Mouse (Mus musculus) left cerebral cortex, postnatal 14 days (tissue): ENCODE data around the gene Gm28230. TPM values are rescaled to one million over a fixed set of nuclear protein-coding genes. Genes with fewer than 3 reads are reported as not detected.

Experiments used
- DNase-seq, 2 experiments: peaks; one replicate each; pipeline ENCODE4 v3.0.0; 2021 to 2022; ENCODE audit warnings: low spot score in 2 of 2, mixed read lengths in 1 of 2
- intact Hi-C: fragments of 180-260 bp; cut with DNase I; formaldehyde crosslinking; loops from one replicate; pipeline ENCODE4 v1.15.1; 2025
- total RNA-seq, 2 experiments: library from RNA; stranded (reverse); gene quantifications; 2 replicates each; pipeline ENCODE4 v1.2.3; 2021

Gene Gm28230
- total RNA-seq, 2 experiments from 2014 or later = not detected

DNA sequence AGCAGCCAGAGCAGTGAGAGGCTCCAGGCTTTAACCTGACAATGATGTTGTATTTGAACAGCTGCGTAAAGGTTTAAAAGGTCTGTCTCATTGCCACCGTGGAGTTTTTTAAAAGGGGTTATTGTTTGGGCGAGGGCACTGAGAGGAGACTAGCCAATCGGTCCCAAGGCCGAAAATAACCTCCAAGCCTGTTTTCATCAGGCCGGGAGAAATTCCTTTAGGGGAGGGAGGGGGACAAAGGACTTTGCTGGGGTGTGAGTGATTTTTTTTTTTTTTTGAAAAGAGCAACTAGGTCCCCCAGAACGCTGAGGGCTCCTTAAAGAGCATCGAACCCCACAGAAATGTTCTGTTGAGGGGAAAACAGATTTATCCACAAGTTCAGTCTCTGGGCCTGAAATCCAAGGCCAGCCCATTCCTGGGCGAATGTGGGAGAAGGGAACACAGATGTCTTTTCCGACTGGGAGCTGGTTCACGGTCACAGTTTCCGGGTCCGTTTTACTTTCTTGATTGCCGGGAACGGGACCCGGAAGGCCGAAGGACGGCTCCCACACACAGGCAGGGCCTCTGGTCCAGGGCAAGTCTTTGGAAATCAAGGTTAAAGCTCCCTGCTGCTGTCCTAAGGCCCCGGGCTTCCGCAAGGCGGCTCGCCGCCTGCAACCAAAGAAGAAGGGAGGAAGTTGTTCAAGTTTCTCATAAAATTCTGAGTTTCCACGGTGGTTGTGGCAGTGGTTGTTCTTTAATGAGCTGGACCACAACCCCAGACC, 36.8 kb upstream of the Gm28230 start:
- no peak for DNase-seq
- intact Hi-C loops = no loop called here

- intact Hi-C loops = no loop called here
- no peak for DNase-seq
These were observed 36.2 kb upstream of the Gm28230 start for GRCm38 (mm10) chr2:74690338-74690716.

GRCm38 (mm10) chr2:74691022-74691951, 35.2 kb upstream of the Gm28230 start, which contains the start of gene Hoxd10:
TSS of gene Hoxd10 (plus strand) at chr2:74691924.
- intact Hi-C loops = no loop called here

DNA sequence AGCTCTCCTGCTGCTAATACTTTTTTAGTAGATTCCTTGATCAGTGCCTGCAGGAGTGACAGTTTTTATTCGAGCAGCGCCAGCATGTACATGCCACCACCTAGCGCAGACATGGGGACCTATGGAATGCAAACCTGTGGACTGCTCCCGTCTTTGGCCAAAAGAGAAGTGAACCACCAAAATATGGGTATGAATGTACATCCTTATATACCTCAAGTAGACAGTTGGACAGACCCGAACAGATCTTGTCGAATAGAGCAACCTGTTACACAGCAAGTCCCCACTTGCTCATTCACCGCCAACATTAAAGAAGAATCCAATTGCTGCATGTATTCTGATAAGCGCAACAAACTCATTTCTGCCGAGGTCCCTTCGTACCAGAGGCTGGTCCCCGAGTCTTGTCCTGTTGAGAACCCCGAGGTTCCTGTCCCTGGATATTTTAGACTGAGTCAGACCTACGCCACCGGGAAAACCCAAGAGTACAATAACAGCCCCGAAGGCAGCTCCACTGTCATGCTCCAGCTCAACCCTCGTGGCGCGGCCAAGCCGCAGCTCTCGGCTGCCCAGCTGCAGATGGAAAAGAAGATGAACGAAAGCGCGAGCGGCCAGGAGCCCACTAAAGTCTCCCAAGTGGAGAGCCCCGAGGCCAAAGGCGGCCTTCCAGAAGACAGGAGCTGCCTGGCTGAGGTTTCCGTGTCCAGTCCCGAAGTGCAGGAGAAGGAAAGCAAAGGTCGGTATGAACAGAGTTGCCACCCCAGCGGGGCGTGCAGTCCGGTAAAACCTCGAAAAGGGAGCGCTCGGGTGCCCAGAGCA, 34.3 kb upstream of the Gm28230 start:
- intact Hi-C loops = no loop called here
- DNase-seq = no peak

More at GRCm38 (mm10) chr2:74691022-74691951, 35.2 kb upstream of the Gm28230 start, which contains the start of gene Hoxd10:
- DNase-seq = no peak

GRCm38 (mm10) chr2:74692808-74693431, 33.6 kb upstream of the Gm28230 start:
- intact Hi-C loops = no loop called here

GRCm38 (mm10) chr2:74693432-74693827, 33.1 kb upstream of the Gm28230 start:
- intact Hi-C loops = no loop called here
- DNase-seq = no peak

More at GRCm38 (mm10) chr2:74692808-74693431, 33.6 kb upstream of the Gm28230 start:
- DNase-seq = no peak

DNA sequence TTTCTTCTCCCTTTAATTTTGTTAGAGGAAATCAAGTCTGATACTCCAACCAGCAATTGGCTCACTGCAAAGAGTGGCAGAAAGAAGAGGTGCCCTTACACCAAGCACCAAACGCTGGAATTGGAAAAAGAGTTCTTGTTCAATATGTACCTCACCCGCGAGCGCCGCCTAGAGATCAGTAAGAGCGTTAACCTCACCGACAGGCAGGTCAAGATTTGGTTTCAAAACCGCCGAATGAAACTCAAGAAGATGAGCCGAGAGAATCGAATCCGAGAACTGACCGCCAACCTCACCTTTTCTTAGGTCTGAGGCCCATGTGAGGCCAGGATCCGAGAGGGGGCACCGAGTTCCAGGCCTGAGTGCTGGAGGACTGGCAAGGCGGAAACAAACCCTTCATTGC, 32.5 kb upstream of the Gm28230 start:
- intact Hi-C loops = no loop called here

DNA sequence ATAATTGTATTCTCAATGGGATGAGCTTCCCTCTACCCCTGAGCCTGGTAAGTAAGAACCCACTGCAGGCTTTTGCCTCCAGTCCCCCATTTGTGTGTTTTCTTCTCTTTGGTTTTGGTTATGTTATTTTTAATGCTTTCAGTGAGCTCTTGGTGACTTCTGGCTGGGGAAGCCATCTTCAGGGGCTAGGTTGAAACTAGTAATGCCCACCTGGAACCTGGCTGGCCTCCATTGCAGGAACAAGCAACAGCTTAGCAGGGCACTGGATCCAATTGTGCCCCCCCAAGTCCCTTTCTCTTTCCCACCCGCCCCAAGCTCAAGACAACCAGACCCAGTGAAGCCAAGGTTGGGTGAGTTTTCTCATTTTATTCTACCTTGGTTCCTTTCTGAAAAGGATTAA, 31.1 kb upstream of the Gm28230 start:
- no peak for DNase-seq

More for the DNA sequence above, 32.5 kb upstream of the Gm28230 start:
- DNase-seq = no peak

GRCm38 (mm10) chr2:74695813-74696430, 30.6 kb upstream of the Gm28230 start:
- intact Hi-C loops = loop anchor here (5.0 kb wide), 1 partner anchor 39 kb away; the partner anchor contains the start of gene Evx2
- no peak for DNase-seq

More for the DNA sequence above, 31.1 kb upstream of the Gm28230 start:
- intact Hi-C loops = loop anchor here (5.0 kb wide), 1 partner anchor 38 kb away; the partner anchor contains the start of gene Evx2

- DNase-seq = no peak
- intact Hi-C loops = loop anchor here (5.0 kb wide), 1 partner anchor 39 kb away; the partner anchor contains the start of gene Evx2
These were observed 29.8 kb upstream of the Gm28230 start for GRCm38 (mm10) chr2:74696442-74697335.

DNA sequence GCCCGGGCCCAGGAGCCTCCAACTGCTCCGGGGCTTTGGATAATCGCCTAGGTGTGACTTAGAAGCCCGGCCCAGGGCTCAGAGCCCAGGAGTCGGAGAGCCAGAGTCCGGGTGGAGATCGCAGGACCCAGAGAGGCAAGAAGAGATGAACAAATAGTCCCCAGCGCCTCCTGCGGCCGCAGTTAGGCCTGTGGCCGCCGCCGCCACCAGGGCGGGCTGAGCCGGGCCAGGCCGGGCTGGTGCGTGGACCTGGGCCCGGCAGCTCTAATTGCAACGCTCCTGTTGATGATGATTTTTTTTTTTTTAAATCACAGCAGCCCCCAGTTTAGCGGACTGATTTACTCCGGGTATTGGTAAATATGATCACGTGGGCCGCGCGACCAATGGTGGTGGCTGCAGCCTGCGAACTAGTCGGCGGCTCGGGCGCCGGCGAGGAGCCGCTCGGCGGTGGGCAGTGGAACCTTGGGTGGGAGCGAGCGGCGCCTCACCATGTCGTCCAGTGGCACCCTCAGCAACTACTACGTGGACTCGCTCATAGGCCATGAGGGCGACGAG, 28.9 kb upstream of the Gm28230 start, which contains the start of gene Hoxd9:
Gene Hoxd9, plus strand, starts transcription at position 161 of the 555 bp plus-strand sequence.
- DNase-seq = no peak
- intact Hi-C loops = loop anchor here (5.0 kb wide), 1 partner anchor 40 kb away; the partner anchor contains the start of gene Evx2

GRCm38 (mm10) chr2:74698201-74699052, 28.1 kb upstream of the Gm28230 start:
- DNase-seq = no peak
- intact Hi-C loops = loop anchor here (5.0 kb wide), 1 partner anchor 41 kb away; the partner anchor contains the start of gene Evx2

- intact Hi-C loops = loop anchor here (5.0 kb wide), 1 partner anchor 42 kb away; the partner anchor contains the start of gene Evx2
- no peak for DNase-seq
These were observed 27.5 kb upstream of the Gm28230 start for GRCm38 (mm10) chr2:74699053-74699430.

GRCm38 (mm10) chr2:74699664-74700545, 26.6 kb upstream of the Gm28230 start:
- intact Hi-C loops = loop anchor here (2.0 to 5.0 kb wide), 5 partner anchors 43 to 889 kb away; partner anchors contain the start of gene Evx2

More at GRCm38 (mm10) chr2:74699664-74700545, 26.6 kb upstream of the Gm28230 start:
- DNase-seq = no peak
